Mouse (Mus musculus): ENCODE results near the gene Apol9a. TPM values are rescaled to one million over a fixed set of nuclear protein-coding genes. Genes with fewer than 3 reads are reported as not detected.
A peak's percentile ranks its signal among the peaks of the same experiment; 100 is the strongest.

Gene Apol9a
- total and polyA plus RNA-seq, 2 experiments from 2014 or later, result 0.99 to 6.6 TPM

- peaks cover 5% of the 10 kb centered on the region; the same call in 1 of the 2 replicates for H3K4me1 ChIP-seq (ENCODE audit: insufficient read depth)
- ATAC-seq (peak; percentile 56), DNase-seq (peak; percentile 72)
- TF ChIP-seq CTCF (IDR thresholded peaks at IDR 0.05; ENCODE audit: low read depth), result no peak
- H3K9ac ChIP-seq, result peak overlapping the region; percentile 40
- H3K9me3 ChIP-seq (ENCODE audit: low read length), result no peaks in the 10 kb centered on the region
- WGBS, result 13% methylated on average over 11 of the region's 11 CpGs
- H3K27me3 ChIP-seq (ENCODE audit: insufficient read depth, low read length), result no peaks in the 10 kb centered on the region
- H3K27ac ChIP-seq (ENCODE audit: low read depth, low read length), result peak overlapping the region; percentile 29
- no peaks in the 10 kb centered on the region for H3K36me3 ChIP-seq (ENCODE audit: insufficient read depth)
- peak overlapping the region; percentile 38 for H3K4me2 ChIP-seq (ENCODE audit: low read depth)
- H3K4me3 ChIP-seq (ENCODE audit: low read depth, low read length), result no peak overlapping the region
These were observed 54.6 kb downstream of the Apol9a start for GRCm38 (mm10) chr15:77356248-77356810.

GRCm38 (mm10) chr15:77354848-77355551 lies 55.9 kb downstream of the Apol9a start:
- H3K27me3 ChIP-seq (ENCODE audit: insufficient read depth, low read length), result no peaks in the 10 kb centered on the region
- 0 out of 2 replicates have a peak overlapping the region, but pooled peaks have one; percentile 6 for H3K9ac ChIP-seq
- no peak overlapping the region for H3K4me2 ChIP-seq (ENCODE audit: low read depth)
- WGBS, result 61% methylated on average over 6 of the region's 6 CpGs
- TF ChIP-seq CTCF (IDR thresholded peaks at IDR 0.05; ENCODE audit: low read depth), result no peak
- peaks cover 5% of the 10 kb centered on the region; the same call in 1 of the 2 replicates for H3K4me1 ChIP-seq (ENCODE audit: insufficient read depth)
- no peaks in the 10 kb centered on the region for H3K9me3 ChIP-seq (ENCODE audit: low read length)
- H3K27ac ChIP-seq (ENCODE audit: low read depth, low read length), result 0 out of 2 replicates have a peak overlapping the region, but pooled peaks have one; percentile 57
- no peak overlapping the region for H3K4me3 ChIP-seq (ENCODE audit: low read depth, low read length)
- H3K36me3 ChIP-seq (ENCODE audit: insufficient read depth), result no peaks in the 10 kb centered on the region
- DNase-seq (peak; percentile 27), ATAC-seq (no peak)

- DNase-seq (no peak), ATAC-seq (no peak)
- Histone ChIP-seq H3K4me3 (ENCODE audit: low read depth, low read length) (no peak overlapping the region), H3K27me3 (ENCODE audit: insufficient read depth, low read length) (no peaks in the 10 kb centered on the region), H3K36me3 (ENCODE audit: insufficient read depth) (no peaks in the 10 kb centered on the region), H3K27ac (ENCODE audit: low read depth, low read length) (no peak overlapping the region), H3K4me2 (ENCODE audit: low read depth) (no peak overlapping the region), H3K9ac (no peak overlapping the region), H3K9me3 (ENCODE audit: low read length) (no peaks in the 10 kb centered on the region), H3K4me1 (ENCODE audit: insufficient read depth) (peaks cover 5% of the 10 kb centered on the region; the same call in 1 of the 2 replicates)
- 50% methylated on average over 4 of the region's 4 CpGs for WGBS
- no peak for TF ChIP-seq CTCF (IDR thresholded peaks at IDR 0.05; ENCODE audit: low read depth)
These were observed 56.5 kb downstream of the Apol9a start for GRCm38 (mm10) chr15:77354496-77354847.

Other genes starting within 250 kb of the Apol9a start
- 391 and 470 TPM in 2 replicates for gene Rbfox2, start 104.1 kb downstream of the Apol9a start, total RNA-seq (2014; rRNA removed)
- 105 and 135 TPM in 2 replicates for gene Rbfox2, start 104.1 kb downstream of the Apol9a start, polyA plus RNA-seq (2015; fragmentation: Nextera tagmentation; extraction: Ambion mirVana)
- gene Apol7a, start 12.0 kb downstream of the Apol9a start, total RNA-seq (2014; rRNA removed), result not detected in 2 replicates
- gene Apol7a, start 12.0 kb downstream of the Apol9a start, polyA plus RNA-seq (2015; fragmentation: Nextera tagmentation; extraction: Ambion mirVana), result not detected in 2 replicates
- not detected in 2 replicates for gene Apol7b, start 36.4 kb upstream of the Apol9a start, total RNA-seq (2014; rRNA removed)
- gene Apol7b, start 36.4 kb upstream of the Apol9a start, polyA plus RNA-seq (2015; fragmentation: Nextera tagmentation; extraction: Ambion mirVana), result 0.13 TPM in 1 of 2 replicates, not detected in the other
- not detected in 2 replicates for gene Apol10a, start 65.9 kb upstream of the Apol9a start, total RNA-seq (2014; rRNA removed)
- not detected in 2 replicates for gene Apol10a, start 65.9 kb upstream of the Apol9a start, polyA plus RNA-seq (2015; fragmentation: Nextera tagmentation; extraction: Ambion mirVana)
- not detected in 2 replicates for gene Apol11a, start 97.1 kb upstream of the Apol9a start, total RNA-seq (2014; rRNA removed)
- not detected in 2 replicates for gene Apol11a, start 97.1 kb upstream of the Apol9a start, polyA plus RNA-seq (2015; fragmentation: Nextera tagmentation; extraction: Ambion mirVana)
- gene Apol7c, start 122.2 kb upstream of the Apol9a start, total RNA-seq (2014; rRNA removed), result not detected in 2 replicates
- not detected in 2 replicates for gene Apol7c, start 122.2 kb upstream of the Apol9a start, polyA plus RNA-seq (2015; fragmentation: Nextera tagmentation; extraction: Ambion mirVana)
- not detected in 2 replicates for gene 1700025B11Rik, start 150.8 kb upstream of the Apol9a start, total RNA-seq (2014; rRNA removed)
- gene 1700025B11Rik, start 150.8 kb upstream of the Apol9a start, polyA plus RNA-seq (2015; fragmentation: Nextera tagmentation; extraction: Ambion mirVana), result not detected in 2 replicates
- gene Apol10b, start 185.0 kb upstream of the Apol9a start, total RNA-seq (2014; rRNA removed), result 0.05 TPM in 1 of 2 replicates, not detected in the other
- gene Apol10b, start 185.0 kb upstream of the Apol9a start, polyA plus RNA-seq (2015; fragmentation: Nextera tagmentation; extraction: Ambion mirVana), result not detected in 2 replicates
- gene Gm36245, start 188.1 kb upstream of the Apol9a start, total RNA-seq (2014; rRNA removed), result not detected in 2 replicates
- not detected in 2 replicates for gene Gm36245, start 188.1 kb upstream of the Apol9a start, polyA plus RNA-seq (2015; fragmentation: Nextera tagmentation; extraction: Ambion mirVana)
- not detected in 2 replicates for gene Apol11b, start 232.2 kb upstream of the Apol9a start, total RNA-seq (2014; rRNA removed)
- not detected in 2 replicates for gene Apol11b, start 232.2 kb upstream of the Apol9a start, polyA plus RNA-seq (2015; fragmentation: Nextera tagmentation; extraction: Ambion mirVana)

All from forebrain, postnatal 0 days (tissue).